Mouse (Mus musculus): ENCODE data around the gene Natd1.

DNA sequence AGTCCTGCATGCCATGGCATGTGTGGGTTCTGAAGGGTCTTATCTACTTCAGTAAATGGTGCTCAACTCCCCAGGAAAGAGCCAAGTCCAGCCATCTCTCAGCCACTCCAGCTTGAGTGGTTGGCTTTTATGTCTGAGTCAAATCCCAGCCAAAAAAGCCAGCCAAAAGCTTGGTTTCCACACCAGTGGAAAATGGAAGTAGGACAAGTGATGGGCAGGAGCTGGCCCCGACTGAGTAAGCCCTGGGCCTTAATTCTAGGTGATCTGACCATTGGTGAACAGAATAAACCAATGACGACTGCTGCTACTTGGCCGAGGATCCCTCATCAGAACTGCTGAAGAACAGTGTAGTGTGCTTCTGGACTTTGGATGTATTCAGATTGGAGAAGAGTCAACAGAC is 47.1 kb downstream of the Natd1 start:
- TF ChIP-seq CTCF (IDR thresholded peaks at IDR 0.05; ENCODE audit: low read depth, low read length) (no peak), POLR2A (IDR thresholded peaks at IDR 0.05; ENCODE audit: extremely low read depth, insufficient read depth, low read length) (no peak)

All from liver, adult 2 months (tissue).